In the genomic region with DNA sequence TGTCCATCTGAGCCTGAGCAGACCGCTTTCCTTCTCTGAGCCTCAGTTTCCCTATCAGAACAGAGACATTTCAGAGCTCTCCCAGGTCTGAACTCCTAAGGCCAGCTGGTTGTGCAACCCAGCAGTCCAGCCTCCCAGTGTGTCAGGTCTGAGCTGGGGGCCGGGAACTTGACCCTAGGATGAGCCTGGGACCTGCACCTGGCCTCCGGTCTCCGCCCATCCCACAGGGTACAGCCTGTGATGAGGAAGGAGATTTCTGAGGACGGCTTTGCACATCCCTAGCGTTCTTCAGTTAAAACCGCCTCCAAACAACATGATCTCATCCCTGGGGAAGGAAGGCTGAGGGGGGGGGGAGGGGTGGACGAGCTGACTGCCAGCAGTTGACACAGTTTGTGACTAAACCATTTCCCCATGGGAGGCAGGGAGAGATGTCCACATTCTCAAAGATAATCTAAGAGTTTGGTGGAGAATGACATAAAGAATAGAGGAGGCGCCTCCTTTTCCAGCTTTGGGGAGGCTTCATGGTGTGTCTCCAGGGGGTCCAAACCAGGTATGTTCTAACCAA, we compare ENCODE assay signal across 8 mouse cellular contexts. TPM values are rescaled to one million over a fixed set of nuclear protein-coding genes. Genes with fewer than 3 reads are reported as not detected.
DNase-seq lines count a peak whose midpoint lies in the region; ATAC-seq and TF ChIP-seq lines count a peak whose summit lies in the region.

No protein-coding gene starts in this region.

- no peak for TF ChIP-seq EP300 in ES-Bruce4 (IDR thresholded peaks at IDR 0.05; ENCODE audit: insufficient read depth, low read depth, low read length)

- no peaks in the 10 kb centered on the region for H3K36me3 ChIP-seq in kidney, embryonic 15.5 days
- no peaks in the 10 kb centered on the region for H3K36me3 ChIP-seq in ES-Bruce4 (ENCODE audit: control insufficient read depth, insufficient read depth, low read length, poor library complexity, severe bottlenecking)
- H3K36me3 ChIP-seq in embryonic facial prominence, embryonic 11.5 days (replicated peaks; ENCODE audit: control insufficient read depth, insufficient read depth, low read depth, low read length), result no peaks in the 10 kb centered on the region
- H3K36me3 ChIP-seq in limb, embryonic 14.5 days (ENCODE audit: control insufficient read depth, insufficient read depth, low read length), result no peaks in the 10 kb centered on the region

- H3K4me2 ChIP-seq in kidney, embryonic 15.5 days, result no peak overlapping the region
- peak overlapping the region; percentile 10; the same call in 1 of the 2 replicates for H3K4me2 ChIP-seq in embryonic facial prominence, embryonic 11.5 days (ENCODE audit: low read depth, low read length)
- no peak overlapping the region for H3K4me2 ChIP-seq in limb, embryonic 14.5 days (replicated peaks; ENCODE audit: low read depth, low read length, severe bottlenecking)

- H3K4me1 ChIP-seq in kidney, embryonic 15.5 days, result peaks cover 32% of the 10 kb centered on the region
- peaks cover 2% of the 10 kb centered on the region for H3K4me1 ChIP-seq in ES-Bruce4 (ENCODE audit: control insufficient read depth, insufficient read depth, low read length)
- H3K4me1 ChIP-seq in embryonic facial prominence, embryonic 11.5 days (ENCODE audit: control insufficient read depth, insufficient read depth, low read length), result peaks cover 4% of the 10 kb centered on the region; the same call in 1 of the 2 replicates
- peaks cover 6% of the 10 kb centered on the region; the same call in 1 of the 2 replicates for H3K4me1 ChIP-seq in limb, embryonic 14.5 days (ENCODE audit: control insufficient read depth, insufficient read depth, low read length)

- no peak for DNase-seq in kidney, adult 11 months
- DNase-seq in embryonic facial prominence, embryonic 11.5 days (ENCODE audit: low spot score), result no peak
- peak; percentile 39 for DNase-seq in limb, embryonic 14.5 days (ENCODE audit: low spot score)
- no peak for DNase-seq in ovary, postnatal 14 days (ENCODE audit: low spot score)
- DNase-seq in adrenal gland, adult 18-20 months (ENCODE audit: low spot score in 2 of 2), result no peak
- no peak for DNase-seq in heart, postnatal 25 days (ENCODE audit: low spot score)

- intact Hi-C loops in heart, postnatal 25 days (cut with DNase I), result no loop called here

- TF ChIP-seq POLR2A in ES-Bruce4 (IDR thresholded peaks at IDR 0.05; ENCODE audit: insufficient read depth, low read length), result no peak
- no peak for TF ChIP-seq POLR2A in limb, embryonic 14.5 days (IDR thresholded peaks at IDR 0.05; ENCODE audit: borderline replicate concordance, extremely low read depth, insufficient read depth, insufficient read length)

- no peaks in the 10 kb centered on the region for H3K27me3 ChIP-seq in kidney, embryonic 15.5 days
- H3K27me3 ChIP-seq in ES-Bruce4 (ENCODE audit: control insufficient read depth, insufficient read depth, low read length, poor library complexity, severe bottlenecking), result no peaks in the 10 kb centered on the region
- H3K27me3 ChIP-seq in embryonic facial prominence, embryonic 11.5 days (ENCODE audit: control insufficient read depth, insufficient read depth, low read length), result no peaks in the 10 kb centered on the region
- H3K27me3 ChIP-seq in limb, embryonic 14.5 days (ENCODE audit: control insufficient read depth, insufficient read depth, low read length), result no peaks in the 10 kb centered on the region

- H3K4me3 ChIP-seq in kidney, embryonic 15.5 days (replicated peaks), result no peak overlapping the region
- H3K4me3 ChIP-seq in ES-Bruce4 (ENCODE audit: low read depth, low read length), result peak overlapping the region; percentile 76
- no peak overlapping the region for H3K4me3 ChIP-seq in embryonic facial prominence, embryonic 11.5 days (ENCODE audit: low read depth, low read length)
- no peak overlapping the region for H3K4me3 ChIP-seq in limb, embryonic 14.5 days (replicated peaks; ENCODE audit: low read length)

- no peak for TF ChIP-seq CTCF in ES-Bruce4 (IDR thresholded peaks at IDR 0.05; ENCODE audit: low read depth, low read length)

- no peaks in the 10 kb centered on the region for H3K9me3 ChIP-seq in kidney, embryonic 15.5 days (replicated peaks)
- H3K9me3 ChIP-seq in ES-Bruce4 (replicated peaks; ENCODE audit: control insufficient read depth, insufficient read depth, low read length, poor library complexity, severe bottlenecking), result no peaks in the 10 kb centered on the region
- H3K9me3 ChIP-seq in embryonic facial prominence, embryonic 11.5 days (replicated peaks; ENCODE audit: control insufficient read depth, low read length), result no peaks in the 10 kb centered on the region
- H3K9me3 ChIP-seq in limb, embryonic 14.5 days (ENCODE audit: control insufficient read depth, low read length), result no peaks in the 10 kb centered on the region

- ATAC-seq in kidney, embryonic 15.5 days (replicated peaks; ENCODE audit: low FRiP score), result 0 out of 2 replicates have a peak, but pooled peaks have one; percentile 19
- ATAC-seq in embryonic facial prominence, embryonic 11.5 days (replicated peaks; ENCODE audit: insufficient number of reproducible peaks, low FRiP score, low TSS enrichment, low read depth), result peak; percentile 57; the same call in 1 of the 2 replicates
- ATAC-seq in limb, embryonic 14.5 days (ENCODE audit: low FRiP score, low read depth), result peak; percentile 18; the same call in 1 of the 2 replicates

- H3K27ac ChIP-seq in kidney, embryonic 15.5 days, result 0 out of 2 replicates have a peak overlapping the region, but pooled peaks have one; percentile 18
- H3K27ac ChIP-seq in ES-Bruce4 (ENCODE audit: insufficient read depth, low read length), result peak overlapping the region; percentile 86
- no peak overlapping the region; the same call in 1 of the 2 replicates for H3K27ac ChIP-seq in embryonic facial prominence, embryonic 11.5 days (replicated peaks; ENCODE audit: low read depth, low read length)
- H3K27ac ChIP-seq in limb, embryonic 14.5 days (replicated peaks; ENCODE audit: low read depth, low read length), result no peak overlapping the region

- WGBS in kidney, embryonic 15.5 days, result 50% methylated on average over 9 of the region's 9 CpGs
- WGBS in embryonic facial prominence, embryonic 11.5 days, result 47% methylated on average over 9 of the region's 9 CpGs
- 39% methylated on average over 9 of the region's 9 CpGs for WGBS in limb, embryonic 14.5 days

- H3K9ac ChIP-seq in kidney, embryonic 15.5 days, result no peak overlapping the region
- peak overlapping the region; percentile 37 for H3K9ac ChIP-seq in ES-Bruce4 (ENCODE audit: low read depth, poor library complexity, severe bottlenecking)
- no peak overlapping the region for H3K9ac ChIP-seq in embryonic facial prominence, embryonic 11.5 days (replicated peaks; ENCODE audit: low read length)
- H3K9ac ChIP-seq in limb, embryonic 14.5 days (ENCODE audit: low read depth, low read length, severe bottlenecking), result no peak overlapping the region

RNA-seq across cellular contexts. Expression of a gene that starts 16.2 kb away (rescaled TPM):
- 9.5 and 10.2 TPM in 2 replicates for polyA plus RNA-seq in kidney, embryonic 15.5 days (2015; fragmentation: Nextera tagmentation; extraction: Ambion mirVana)
- 11.4 and 12.1 TPM in 2 replicates for polyA plus RNA-seq in ES-Bruce4 (2011; ENCODE audit: insufficient read depth, insufficient read length, low read depth, missing spikeins)
- 4.2 and 4.3 TPM in 2 replicates for polyA plus RNA-seq in embryonic facial prominence, embryonic 11.5 days (2014; fragmentation: Nextera tagmentation; extraction: Ambion mirVana)
- 10.6 and 11.9 TPM in 2 replicates for polyA plus RNA-seq in limb, embryonic 14.5 days (2012; rRNA removed)
- polyA plus RNA-seq in limb, embryonic 14.5 days (2014; fragmentation: Nextera tagmentation; extraction: Ambion mirVana), result 7.8 and 9.5 TPM in 2 replicates
- 10 to 100 TPM; 56.3 to 72.9 TPM for total RNA-seq in adrenal gland, adult 18-20 months (2021)
- 10 to 100 TPM; 31.6 to 36.3 TPM for total RNA-seq in heart, postnatal 25 days (2021)

Comparison
In these comparisons a context has a peak if more than half of its experiments do, and no peak if none do; other contexts are left out.
1. H3K27ac ChIP-seq: peak in kidney, embryonic 15.5 days (single experiment) and ES-Bruce4 (single experiment); none in embryonic facial prominence, embryonic 11.5 days (single experiment) and limb, embryonic 14.5 days (single experiment).
2. Peak in every context shown above with its lines, with median percentiles within 50 percentile points of each other: ATAC-seq.